Comparison of ENCODE assay signal across 23 mouse cellular contexts in the genomic region with DNA sequence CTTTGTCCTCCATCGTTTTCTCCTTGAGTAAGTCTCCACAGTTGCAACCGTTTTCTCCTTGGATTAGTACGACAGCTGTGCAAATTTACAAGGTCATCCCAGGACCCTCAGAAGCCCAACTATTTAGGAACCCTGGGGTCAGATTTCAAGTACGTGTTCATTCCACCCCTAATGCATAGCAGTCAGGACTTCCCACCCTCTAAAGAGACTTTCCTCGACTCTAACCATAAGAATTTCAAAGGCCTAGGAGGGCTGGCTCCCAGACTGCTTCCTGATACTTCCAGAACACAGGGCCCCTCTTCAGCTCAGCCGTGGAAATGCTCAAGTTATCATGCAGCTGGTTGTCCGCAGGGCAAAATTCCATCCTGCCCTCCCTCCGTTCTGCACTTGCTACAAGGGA.
DNase-seq lines count a peak whose midpoint lies in the region; ATAC-seq lines count a peak whose summit lies in the region.
"Had no signal": no experiment of that assay in that cellular context is flagged by ENCODE, and none has a peak within 500 bp of the region (broad histone marks: within the 10 kb centered on the region; RNA-seq: fewer than 3 reads in every experiment).

No protein-coding gene starts in this region.

- DNase-seq in neural tube, embryonic 10.5 days (ENCODE audit: extremely low spot score, low spot score), result peak; percentile 20
- peak; percentile 52 for DNase-seq in embryonic facial prominence, embryonic 10.5 days (ENCODE audit: low spot score)
- no peak for DNase-seq in adrenal gland, postnatal 10 days
- DNase-seq in left cerebral cortex, postnatal 36 days (ENCODE audit: low spot score in 2 of 2), result no peak
- DNase-seq: adrenal gland, postnatal 14 days; cerebellum, adult 11 months; cerebellum, postnatal 14 days; gastrocnemius, postnatal 10 days; heart, postnatal 4 days; kidney, adult 18-20 months; lung, adult 18-20 months; lung, postnatal 14 days; right cerebral cortex, postnatal 25 days had no signal

- intact Hi-C loops in left cerebral cortex, postnatal 36 days (cut with DNase I), result no loop called here

- no peaks in the 10 kb centered on the region for H3K4me1 ChIP-seq in neural tube, embryonic 15.5 days
- peaks cover 19% of the 10 kb centered on the region for H3K4me1 ChIP-seq in embryonic facial prominence, embryonic 10.5 days
- peaks cover 10% of the 10 kb centered on the region for H3K4me1 ChIP-seq in limb, embryonic 13.5 days
- H3K4me1 ChIP-seq in intestine, embryonic 15.5 days (replicated peaks), result no peaks in the 10 kb centered on the region
- H3K4me1 ChIP-seq: embryonic facial prominence, embryonic 15.5 days; megakaryocyte, embryonic 14.5 days; midbrain, embryonic 15.5 days had no signal

- no peak overlapping the region for H3K4me3 ChIP-seq in neural tube, embryonic 15.5 days (replicated peaks)
- H3K4me3 ChIP-seq in embryonic facial prominence, embryonic 10.5 days, result no peak overlapping the region
- H3K4me3 ChIP-seq in limb, embryonic 13.5 days, result no peak overlapping the region
- H3K4me3 ChIP-seq in intestine, embryonic 15.5 days (replicated peaks), result no peak overlapping the region
- H3K4me3 ChIP-seq: embryonic facial prominence, embryonic 15.5 days; megakaryocyte, embryonic 14.5 days; midbrain, embryonic 15.5 days; myocyte had no signal

- WGBS in neural tube, embryonic 15.5 days, result 60% methylated on average over 8 of the region's 8 CpGs
- WGBS in embryonic facial prominence, embryonic 10.5 days, result 36% methylated on average over 8 of the region's 8 CpGs
- whole genome bisulfite sequencing in limb, embryonic 13.5 days, result 21% methylated on average over 8 of the region's 8 CpGs
- 45% methylated on average over 8 of the region's 8 CpGs for WGBS in intestine, embryonic 15.5 days

- H3K9me3 ChIP-seq in neural tube, embryonic 15.5 days (replicated peaks), result no peaks in the 10 kb centered on the region
- no peaks in the 10 kb centered on the region for H3K9me3 ChIP-seq in embryonic facial prominence, embryonic 10.5 days
- no peaks in the 10 kb centered on the region for H3K9me3 ChIP-seq in limb, embryonic 13.5 days
- no peaks in the 10 kb centered on the region for H3K9me3 ChIP-seq in intestine, embryonic 15.5 days
- H3K9me3 ChIP-seq: embryonic facial prominence, embryonic 15.5 days; midbrain, embryonic 15.5 days had no signal

- no peak overlapping the region for H3K27ac ChIP-seq in neural tube, embryonic 15.5 days (replicated peaks)
- peak overlapping the region; percentile 61 for H3K27ac ChIP-seq in embryonic facial prominence, embryonic 10.5 days (replicated peaks)
- no peak overlapping the region for H3K27ac ChIP-seq in limb, embryonic 13.5 days
- no peak overlapping the region for H3K27ac ChIP-seq in intestine, embryonic 15.5 days
- H3K27ac ChIP-seq: embryonic facial prominence, embryonic 15.5 days; midbrain, embryonic 15.5 days; stomach, postnatal 0 days had no signal

- 0 out of 2 replicates have a peak, but pooled peaks cover 2% of the 10 kb centered on the region for H3K27me3 ChIP-seq in neural tube, embryonic 15.5 days (replicated peaks)
- no peaks in the 10 kb centered on the region for H3K27me3 ChIP-seq in embryonic facial prominence, embryonic 10.5 days (replicated peaks; ENCODE audit: low read depth, poor library complexity, severe bottlenecking)
- H3K27me3 ChIP-seq in limb, embryonic 13.5 days, result no peaks in the 10 kb centered on the region
- H3K27me3 ChIP-seq in intestine, embryonic 15.5 days (replicated peaks), result no peaks in the 10 kb centered on the region
- H3K27me3 ChIP-seq: embryonic facial prominence, embryonic 15.5 days; megakaryocyte, embryonic 14.5 days; midbrain, embryonic 15.5 days had no signal

- H3K36me3 ChIP-seq in neural tube, embryonic 15.5 days, result no peaks in the 10 kb centered on the region
- no peaks in the 10 kb centered on the region for H3K36me3 ChIP-seq in embryonic facial prominence, embryonic 10.5 days (replicated peaks)
- H3K36me3 ChIP-seq in limb, embryonic 13.5 days, result no peaks in the 10 kb centered on the region
- no peaks in the 10 kb centered on the region for H3K36me3 ChIP-seq in intestine, embryonic 15.5 days
- H3K36me3 ChIP-seq: embryonic facial prominence, embryonic 15.5 days; midbrain, embryonic 15.5 days had no signal

- no peak for ATAC-seq in neural tube, embryonic 15.5 days (ENCODE audit: low FRiP score)
- ATAC-seq in limb, embryonic 13.5 days (ENCODE audit: low FRiP score, low read depth), result peak; percentile 86
- no peak for ATAC-seq in intestine, embryonic 15.5 days
- ATAC-seq: hindbrain, embryonic 16.5 days; midbrain, embryonic 15.5 days had no signal

- no peak overlapping the region for H3K4me2 ChIP-seq in neural tube, embryonic 15.5 days
- no peak overlapping the region for H3K4me2 ChIP-seq in limb, embryonic 13.5 days (replicated peaks)
- no peak overlapping the region for H3K4me2 ChIP-seq in intestine, embryonic 15.5 days (replicated peaks)
- H3K4me2 ChIP-seq: embryonic facial prominence, embryonic 15.5 days; liver, embryonic 11.5 days; midbrain, embryonic 15.5 days had no signal

- no peak overlapping the region for H3K9ac ChIP-seq in neural tube, embryonic 15.5 days (replicated peaks)
- no peak overlapping the region for H3K9ac ChIP-seq in limb, embryonic 13.5 days
- no peak overlapping the region for H3K9ac ChIP-seq in intestine, embryonic 15.5 days
- H3K9ac ChIP-seq: embryonic facial prominence, embryonic 15.5 days; midbrain, embryonic 15.5 days had no signal

Comparison
In these comparisons a context has a peak if more than half of its experiments do, and no peak if none do; other contexts are left out.
1. DNase-seq: peak in neural tube, embryonic 10.5 days (single experiment) and embryonic facial prominence, embryonic 10.5 days (single experiment); none in adrenal gland, postnatal 10 days (single experiment) and left cerebral cortex, postnatal 36 days (0 of 2).